Mouse (Mus musculus) spleen, adult 2 months (tissue): ENCODE data around the gene Il10. TPM values are rescaled to one million over a fixed set of nuclear protein-coding genes. Genes with fewer than 3 reads are reported as not detected.
"Not testable (repeated sequence)": the region's sequence is repeated elsewhere in the genome, so short reads cannot be mapped to it uniquely, and the experiment has no call there.

Experiments
- DNase-seq, 2 experiments: peaks; one replicate each; pipeline versions ENCODE4 v3.0.0 to v3.0.0-alpha.2; 2012 to 2021; ENCODE audit warnings: low spot score in 2 of 2, low read depth in 1 of 2
- H3K27ac ChIP-seq: fragments of 200-500 bp; 2 replicates; pipeline ENCODE4 v1.5.1; 2012; ENCODE audit warnings: low read length, inconsistent platforms; ENCODE audit not compliant: insufficient read depth
- H3K27me3 ChIP-seq: fragments of 200-500 bp; 2 replicates; pipeline ENCODE4 v1.6.1; 2012; ENCODE audit warnings: mild to moderate bottlenecking, moderate library complexity, low read length, inconsistent platforms; ENCODE audit not compliant: control insufficient read depth, insufficient read depth
- H3K36me3 ChIP-seq: fragments of 200-500 bp; 2 replicates; pipeline ENCODE4 v1.6.1; 2012; ENCODE audit warnings: mild to moderate bottlenecking, low read length, inconsistent platforms; ENCODE audit not compliant: control insufficient read depth, insufficient read depth
- H3K4me1 ChIP-seq: fragments of 200-500 bp; 2 replicates; pipeline ENCODE4 v1.6.1; 2011; ENCODE audit warnings: inconsistent platforms; ENCODE audit not compliant: control insufficient read depth, insufficient read depth, insufficient read length
- H3K4me3 ChIP-seq: fragments of 200-500 bp; 2 replicates; pipeline ENCODE4 v1.5.1; 2011; ENCODE audit warnings: mild to moderate bottlenecking, inconsistent platforms; ENCODE audit not compliant: insufficient read depth, insufficient read length; ENCODE audit errors: extremely low read depth
- CTCF ChIP-seq: fragments of 200-500 bp; IDR thresholded peaks from 2 replicates; pipeline ENCODE4 v1.5.1; 2011; ENCODE audit warnings: mild to moderate bottlenecking, inconsistent platforms; ENCODE audit not compliant: insufficient read depth, insufficient read length, insufficient replicate concordance; ENCODE audit errors: extremely low read depth
- POLR2A ChIP-seq: fragments of 200-500 bp; IDR thresholded peaks from 2 replicates; pipeline ENCODE4 v1.6.1; 2011; ENCODE audit warnings: low read depth, low read length, inconsistent platforms
- WGBS: fragments of 180-500 bp; shearing (Covaris S2); methylation state at CpG from one replicate; pipeline ENCODE4 v1.1.7; 2018; 5-methylcytosine and 5-hydroxymethylcytosine counted together
- polyA plus RNA-seq: library from polyadenylated mRNA; depleted of rRNA; stranded (reverse); fragments of >200 nt; gene quantifications from 2 replicates; pipeline ENCODE4 v1.2.3, GENCODE M21; 2012

Gene Il10
- polyA plus RNA-seq, 1 experiment = 0.12 TPM

- no peaks in the 10 kb centered on the region for H3K27me3 ChIP-seq
- H3K27ac ChIP-seq = no peak overlapping the region
- no peaks in the 10 kb centered on the region for H3K36me3 ChIP-seq
- H3K4me3 ChIP-seq = no peak overlapping the region
- DNase-seq = no peak
- 86% methylated on average over 7 of the region's 7 CpGs for WGBS
- peaks cover 2% of the 10 kb centered on the region; the same call in 1 of the 2 replicates for H3K4me1 ChIP-seq
- TF ChIP-seq POLR2A (no peak), CTCF (no peak)
Measured at GRCm38 (mm10) chr1:131015879-131016278, 3.8 kb upstream of the Il10 start.

- Histone ChIP-seq H3K4me3 (no peak overlapping the region), H3K4me1 (peaks cover 9% of the 10 kb centered on the region; the same call in 1 of the 2 replicates), H3K27ac (no peak overlapping the region), H3K36me3 (no peaks in the 10 kb centered on the region), H3K27me3 (no peaks in the 10 kb centered on the region)
- WGBS = 30% methylated on average over 12 of the region's 12 CpGs
- no peak for TF ChIP-seq CTCF
- TF ChIP-seq POLR2A = no peak
- DNase-seq = no peak
Measured at GRCm38 (mm10) chr1:131020425-131021310, 1.0 kb downstream of the Il10 start.

GRCm38 (mm10) chr1:131021438-131021837 lies 1.8 kb downstream of the Il10 start:
- no peak overlapping the region for H3K4me3 ChIP-seq
- no peak overlapping the region for H3K27ac ChIP-seq
- H3K27me3 ChIP-seq = no peaks in the 10 kb centered on the region
- H3K36me3 ChIP-seq = no peaks in the 10 kb centered on the region
- WGBS = 44% methylated on average over 9 of the region's 9 CpGs
- TF ChIP-seq CTCF = no peak
- no peak for TF ChIP-seq POLR2A
- H3K4me1 ChIP-seq = peaks cover 12% of the 10 kb centered on the region; the same call in 1 of the 2 replicates
- DNase-seq = no peak

- DNase-seq = no peak
- H3K27me3 ChIP-seq = no peaks in the 10 kb centered on the region
- H3K4me3 ChIP-seq = no peak overlapping the region
- TF ChIP-seq CTCF = no peak
- no peak for TF ChIP-seq POLR2A
- 71% methylated on average over 11 of the region's 11 CpGs for WGBS
- H3K27ac ChIP-seq = no peak overlapping the region
- no peaks in the 10 kb centered on the region for H3K36me3 ChIP-seq
- peaks cover 12% of the 10 kb centered on the region; the same call in 1 of the 2 replicates for H3K4me1 ChIP-seq
Measured at GRCm38 (mm10) chr1:131021900-131022590, 2.4 kb downstream of the Il10 start.

- Histone ChIP-seq H3K36me3 (no peaks in the 10 kb centered on the region), H3K4me1 (peaks cover 12% of the 10 kb centered on the region; the same call in 1 of the 2 replicates), H3K4me3 (no peak overlapping the region), H3K27me3 (no peaks in the 10 kb centered on the region), H3K27ac (no peak overlapping the region)
- TF ChIP-seq CTCF (no peak), POLR2A (no peak)
- no peak for DNase-seq
- 45% methylated on average over 5 of the region's 5 CpGs for WGBS
Measured at GRCm38 (mm10) chr1:131022591-131023249, 3.1 kb downstream of the Il10 start.

- peaks cover 12% of the 10 kb centered on the region; the same call in 1 of the 2 replicates for H3K4me1 ChIP-seq
- H3K36me3 ChIP-seq, H3K27me3 ChIP-seq, H3K27ac ChIP-seq, H3K4me3 ChIP-seq, DNase-seq: not testable (repeated sequence)
- 85% methylated on average over 4 of the region's 4 CpGs for WGBS
Measured at GRCm38 (mm10) chr1:131023250-131023858, 3.7 kb downstream of the Il10 start.
